Mouse (Mus musculus): ENCODE data around the gene Hoxc11.

Hoxc11 gene

GRCm38 (mm10) chr15:102937036-102937666 lies 17.1 kb upstream of the Hoxc11 start:
- DNase-seq (ENCODE audit: low read depth): no peak

GRCm38 (mm10) chr15:102939256-102940155 lies 14.7 kb upstream of the Hoxc11 start:
- no peak for DNase-seq (ENCODE audit: low read depth)

- no peak for DNase-seq (ENCODE audit: low read depth)
Observed at GRCm38 (mm10) chr15:102942739-102943467, 11.3 kb upstream of the Hoxc11 start.

GRCm38 (mm10) chr15:102943468-102943813 lies 10.8 kb upstream of the Hoxc11 start:
- no peak for DNase-seq (ENCODE audit: low read depth)

GRCm38 (mm10) chr15:102945185-102946077 lies 8.8 kb upstream of the Hoxc11 start:
- DNase-seq (ENCODE audit: low read depth): no peak

- DNase-seq (ENCODE audit: low read depth): no peak
Observed at GRCm38 (mm10) chr15:102947276-102947675, 7.0 kb upstream of the Hoxc11 start.

GRCm38 (mm10) chr15:102948842-102949241 lies 5.4 kb upstream of the Hoxc11 start:
- DNase-seq (ENCODE audit: low read depth): no peak

GRCm38 (mm10) chr15:102949696-102950095 lies 4.5 kb upstream of the Hoxc11 start:
- DNase-seq (ENCODE audit: low read depth): no peak

GRCm38 (mm10) chr15:102950877-102951276 lies 3.4 kb upstream of the Hoxc11 start:
- no peak for DNase-seq (ENCODE audit: low read depth)

- DNase-seq (ENCODE audit: low read depth): no peak
Observed at GRCm38 (mm10) chr15:102953561-102953960, 666 bp upstream of the Hoxc11 start.

GRCm38 (mm10) chr15:102955007-102955382 lies 768 bp downstream of the Hoxc11 start:
- DNase-seq (ENCODE audit: low read depth): no peak

GRCm38 (mm10) chr15:102955833-102956640 lies 1.8 kb downstream of the Hoxc11 start:
- DNase-seq (ENCODE audit: low read depth): no peak

GRCm38 (mm10) chr15:102956906-102957305 lies 2.7 kb downstream of the Hoxc11 start:
- no peak for DNase-seq (ENCODE audit: low read depth)

GRCm38 (mm10) chr15:102959663-102960191 lies 5.5 kb downstream of the Hoxc11 start:
- DNase-seq (ENCODE audit: low read depth): no peak

GRCm38 (mm10) chr15:102961728-102962127 lies 7.5 kb downstream of the Hoxc11 start:
- no peak for DNase-seq (ENCODE audit: low read depth)

GRCm38 (mm10) chr15:102962492-102962891 lies 8.3 kb downstream of the Hoxc11 start:
- DNase-seq (ENCODE audit: low read depth): no peak

- no peak for DNase-seq (ENCODE audit: low read depth)
Observed at GRCm38 (mm10) chr15:102963259-102963658, 9.0 kb downstream of the Hoxc11 start.

- no peak for DNase-seq (ENCODE audit: low read depth)
Observed at GRCm38 (mm10) chr15:102963671-102964640, 9.7 kb downstream of the Hoxc11 start.
